Mouse (Mus musculus) forebrain, embryonic 16.5 days (tissue): Measurements from ENCODE around the gene Gad2. TPM values are rescaled to one million over a fixed set of nuclear protein-coding genes. Genes with fewer than 3 reads are reported as not detected.
"Not testable (repeated sequence)": the region's sequence is repeated elsewhere in the genome, so short reads cannot be mapped to it uniquely, and the experiment has no call there.

Experiments
- ATAC-seq: fragments of 200-750 bp; cut with Nextera tagmentation; 2 replicates; pipeline ENCODE4 v1.8.0; 2017; ENCODE audit warnings: mild to moderate bottlenecking, moderate library complexity
- H3K27ac ChIP-seq: fragments of 300-500 bp; sonication (generic); 2 replicates; pipeline ENCODE4 v1.5.1; 2014; ENCODE audit warnings: low read length, control low read depth
- H3K27me3 ChIP-seq: fragments of 300-500 bp; sonication (generic); replicated peaks from 2 replicates; pipeline ENCODE4 v1.6.1; 2014; ENCODE audit warnings: low read length; ENCODE audit not compliant: control insufficient read depth, insufficient read depth
- H3K36me3 ChIP-seq: fragments of 300-500 bp; sonication (generic); 2 replicates; pipeline ENCODE4 v1.6.1; 2014; ENCODE audit not compliant: control insufficient read depth, insufficient read depth
- H3K4me1 ChIP-seq: fragments of 300-500 bp; sonication (generic); replicated peaks from 2 replicates; pipeline ENCODE4 v1.6.1; 2014; ENCODE audit warnings: low read length; ENCODE audit not compliant: control insufficient read depth, insufficient read depth
- H3K4me2 ChIP-seq: fragments of 300-500 bp; sonication (generic); 2 replicates; pipeline ENCODE4 v1.6.1; 2014; ENCODE audit warnings: mild to moderate bottlenecking, low read length, control low read depth
- H3K4me3 ChIP-seq: fragments of 300-500 bp; sonication (generic); replicated peaks from 2 replicates; pipeline ENCODE4 v1.5.1; 2014; ENCODE audit warnings: mild to moderate bottlenecking, low read length, control low read depth
- H3K9ac ChIP-seq: fragments of 300-500 bp; sonication (generic); replicated peaks from 2 replicates; pipeline ENCODE4 v1.6.1; 2014; ENCODE audit warnings: low read depth, low read length, control low read depth
- H3K9me3 ChIP-seq: fragments of 300-500 bp; sonication (generic); 2 replicates; pipeline ENCODE4 v1.6.1; 2016; ENCODE audit warnings: low read length; ENCODE audit not compliant: control insufficient read depth
- whole genome bisulfite sequencing: fragments of 180-500 bp; shearing (Covaris S2); extraction: QIAGEN DNeasy Blood & Tissue Kit; methylation state at CpG from one replicate; pipeline ENCODE4 v1.1.7; 2014; 5-methylcytosine and 5-hydroxymethylcytosine counted together
- polyA plus RNA-seq: library from polyadenylated mRNA; unstranded; fragments of >200 nt; fragmentation: Nextera tagmentation; extraction: Ambion mirVana; gene quantifications from 2 replicates; pipeline ENCODE4 v1.2.1, GENCODE M21; 2015

Gene Gad2
- polyA plus RNA-seq: 64.7 and 74.4 TPM in 2 replicates

DNA sequence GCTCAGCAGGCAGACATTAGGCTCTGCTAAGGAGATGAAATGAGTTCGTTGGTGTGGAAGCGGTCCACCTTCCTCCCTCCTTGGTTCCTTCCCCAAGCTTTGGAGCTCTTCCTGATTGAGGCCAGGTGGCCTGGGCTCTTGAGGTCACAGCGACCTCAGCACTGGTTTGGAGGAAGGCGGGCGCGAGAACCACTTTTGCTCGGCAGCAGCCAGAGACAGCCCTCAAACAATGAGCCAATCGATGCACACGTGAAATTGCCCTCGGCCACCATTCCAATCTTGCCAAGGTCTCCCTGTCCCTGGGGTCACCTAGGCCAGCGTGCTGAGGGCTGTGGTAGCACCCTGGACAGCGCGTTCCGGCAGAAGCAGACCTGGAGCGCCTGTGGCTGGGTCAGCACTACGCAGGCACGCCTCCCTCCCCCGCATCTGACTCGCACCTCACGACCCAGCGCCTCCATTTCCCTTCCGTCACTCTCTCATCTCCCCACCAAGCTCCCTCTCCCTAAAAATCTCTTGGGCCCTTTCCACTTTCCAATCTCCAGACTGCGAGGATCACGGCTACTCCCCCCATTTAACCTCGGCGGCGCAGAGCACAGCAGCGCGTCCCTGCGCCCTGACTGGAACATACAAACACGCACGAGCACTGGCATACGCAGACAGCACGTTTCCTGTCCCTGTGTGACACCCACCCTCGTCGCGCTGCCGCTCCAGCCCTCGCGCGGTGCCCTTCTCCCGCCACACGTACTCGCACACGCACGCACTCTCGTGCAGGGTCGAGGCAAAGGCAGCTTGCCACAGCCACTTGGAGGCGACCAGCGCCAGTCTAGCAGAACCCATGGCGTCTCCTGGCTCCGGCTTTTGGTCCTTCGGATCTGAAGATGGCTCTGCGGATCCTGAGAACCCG is at the start of gene Gad2:
Gene Gad2, plus strand, starts transcription at position 378 of the 904 bp plus-strand sequence.
- Histone ChIP-seq H3K4me3 (peak within 1 kb of the TSS; percentile 50), H3K4me2 (peak within 1 kb of the TSS; percentile 62), H3K36me3 (no peaks in the 10 kb centered on the region), H3K9me3 (no peaks in the 10 kb centered on the region), H3K27ac (peak within 1 kb of the TSS; percentile 97), H3K27me3 (peaks cover 21% of the 10 kb centered on the region), H3K4me1 (peaks cover 50% of the 10 kb centered on the region), H3K9ac (peak within 1 kb of the TSS; percentile 79)
- ATAC-seq: peak; percentile 61
- WGBS: under 1% methylated on average over 54 of the region's 55 CpGs

DNA sequence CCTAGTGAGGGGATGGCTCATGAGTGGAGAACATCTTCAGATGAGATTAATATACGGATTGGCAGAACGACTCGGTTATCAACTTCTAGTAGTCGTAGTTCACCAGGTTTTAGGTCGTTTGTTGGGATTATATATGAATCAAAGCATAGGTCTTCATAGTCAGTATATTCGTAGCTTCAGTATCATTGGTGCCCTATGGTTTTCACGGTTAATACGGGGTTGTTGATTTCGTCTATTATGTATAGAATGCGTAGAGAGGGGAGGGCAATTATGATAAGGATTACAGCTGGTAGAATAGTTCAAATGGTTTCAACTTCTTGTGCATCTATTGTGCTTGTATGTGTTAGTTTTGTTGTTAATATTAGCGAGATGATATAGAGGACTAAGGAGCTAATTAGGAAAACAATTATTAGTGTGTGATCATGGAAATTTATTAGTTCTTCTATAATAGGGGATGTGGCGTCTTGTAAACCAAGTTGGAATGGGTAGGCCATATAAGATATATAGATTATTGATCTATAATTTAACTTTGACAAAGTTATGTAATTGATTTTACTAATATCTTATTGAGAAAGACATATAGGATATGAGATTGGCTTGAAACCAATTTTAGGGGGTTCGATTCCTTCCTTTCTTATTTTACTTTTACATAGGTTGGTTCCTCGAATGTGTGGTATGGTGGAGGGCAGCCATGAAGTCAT is 34.4 kb upstream of the Gad2 start:
- ATAC-seq: peak; percentile 77
- H3K4me1 ChIP-seq, H3K36me3 ChIP-seq, H3K27me3 ChIP-seq, H3K27ac ChIP-seq, H3K9me3 ChIP-seq, H3K4me2 ChIP-seq, H3K4me3 ChIP-seq, H3K9ac ChIP-seq: not testable (repeated sequence)
- WGBS: 90% methylated on average over 14 of the region's 14 CpGs

DNA sequence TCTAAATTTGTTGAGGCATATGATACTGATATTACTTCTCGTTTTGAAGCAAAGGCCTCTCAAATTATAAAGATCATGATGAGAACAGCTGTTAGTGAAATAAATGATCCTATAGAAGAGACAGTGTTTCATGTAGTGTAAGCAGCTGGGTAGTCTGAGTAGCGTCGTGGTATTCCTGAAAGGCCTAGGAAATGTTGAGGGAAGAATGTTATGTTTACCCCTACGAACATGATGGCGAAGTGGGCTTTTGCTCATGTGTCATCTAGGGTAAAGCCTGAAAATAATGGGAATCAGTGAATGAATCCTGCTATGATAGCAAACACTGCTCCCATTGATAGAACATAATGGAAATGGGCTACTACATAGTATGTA is 33.8 kb upstream of the Gad2 start:
- not testable (repeated sequence) for H3K9me3 ChIP-seq, H3K4me2 ChIP-seq, H3K4me1 ChIP-seq, H3K9ac ChIP-seq, H3K4me3 ChIP-seq, H3K36me3 ChIP-seq, H3K27me3 ChIP-seq, H3K27ac ChIP-seq
- WGBS: 90% methylated on average over 5 of the region's 5 CpGs
- peak; percentile 42 for ATAC-seq

DNA sequence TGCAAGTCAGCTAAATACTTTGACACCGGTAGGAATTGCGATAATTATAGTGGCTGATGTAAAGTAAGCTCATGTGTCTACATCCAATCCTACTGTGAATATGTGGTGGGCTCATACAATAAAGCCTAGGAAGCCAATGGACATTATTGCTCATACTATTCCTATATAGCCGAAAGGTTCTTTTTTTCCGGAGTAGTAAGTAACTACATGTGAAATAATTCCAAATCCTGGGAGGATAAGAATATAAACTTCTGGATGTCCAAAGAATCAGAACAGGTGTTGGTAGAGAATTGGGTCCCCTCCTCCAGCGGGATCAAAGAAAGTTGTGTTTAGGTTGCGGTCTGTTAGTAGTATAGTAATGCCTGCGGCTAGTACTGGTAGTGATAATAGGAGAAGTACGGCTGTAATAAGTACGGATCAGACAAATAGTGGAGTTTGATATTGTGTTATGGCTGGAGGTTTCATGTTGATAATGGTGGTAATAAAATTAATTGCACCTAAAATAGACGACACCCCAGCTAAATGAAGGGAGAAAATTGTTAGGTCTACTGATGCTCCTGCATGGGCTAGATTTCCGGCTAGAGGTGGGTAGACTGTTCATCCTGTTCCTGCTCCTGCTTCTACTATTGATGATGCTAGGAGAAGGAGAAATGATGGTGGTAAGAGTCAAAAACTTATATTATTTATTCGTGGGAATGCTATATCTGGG is 33.2 kb upstream of the Gad2 start:
- not testable (repeated sequence) for H3K36me3 ChIP-seq, H3K4me2 ChIP-seq, H3K9ac ChIP-seq, H3K9me3 ChIP-seq, H3K27ac ChIP-seq, H3K27me3 ChIP-seq, H3K4me1 ChIP-seq, H3K4me3 ChIP-seq
- peak; percentile 92 for ATAC-seq
- WGBS: 74% methylated on average over 11 of the region's 12 CpGs

DNA sequence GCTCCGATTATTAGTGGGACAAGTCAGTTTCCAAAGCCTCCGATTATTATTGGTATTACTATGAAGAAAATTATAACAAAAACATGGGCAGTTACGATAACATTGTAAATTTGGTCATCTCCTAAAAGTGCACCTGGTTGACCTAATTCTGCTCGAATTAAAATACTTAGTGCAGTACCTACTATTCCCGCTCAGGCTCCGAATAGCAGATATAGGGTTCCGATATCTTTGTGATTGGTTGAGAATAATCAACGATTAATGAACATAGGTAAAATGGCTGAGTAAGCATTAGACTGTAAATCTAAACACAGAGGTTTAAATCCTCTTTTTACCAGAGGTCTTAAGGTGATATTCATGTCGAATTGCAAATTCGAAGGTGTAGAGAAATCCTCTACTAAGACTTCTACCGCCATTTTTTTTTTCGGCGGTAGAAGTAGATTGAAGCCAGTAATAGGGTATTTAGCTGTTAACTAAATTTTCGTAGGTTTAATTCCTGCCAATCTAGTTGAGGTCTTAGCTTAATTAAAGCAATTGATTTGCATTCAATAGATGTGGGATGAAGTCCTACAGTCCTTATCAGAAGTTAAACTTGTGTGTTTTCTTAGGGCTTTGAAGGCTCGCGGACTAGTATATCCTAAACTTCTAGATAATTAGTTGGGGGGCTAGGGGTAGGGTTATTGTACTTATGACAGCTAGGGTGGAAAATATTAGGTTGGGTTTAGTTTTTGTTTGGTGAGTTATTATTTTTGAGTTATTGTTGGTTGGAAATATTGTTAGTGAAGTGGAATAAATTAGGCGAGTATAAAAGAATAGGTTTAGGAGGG is 32.4 kb upstream of the Gad2 start:
- H3K9me3 ChIP-seq, H3K4me1 ChIP-seq, H3K4me2 ChIP-seq, H3K27ac ChIP-seq, H3K9ac ChIP-seq, H3K36me3 ChIP-seq, H3K4me3 ChIP-seq, H3K27me3 ChIP-seq: not testable (repeated sequence)
- ATAC-seq: peak; percentile 86
- WGBS: 91% methylated on average over 16 of the region's 17 CpGs

DNA sequence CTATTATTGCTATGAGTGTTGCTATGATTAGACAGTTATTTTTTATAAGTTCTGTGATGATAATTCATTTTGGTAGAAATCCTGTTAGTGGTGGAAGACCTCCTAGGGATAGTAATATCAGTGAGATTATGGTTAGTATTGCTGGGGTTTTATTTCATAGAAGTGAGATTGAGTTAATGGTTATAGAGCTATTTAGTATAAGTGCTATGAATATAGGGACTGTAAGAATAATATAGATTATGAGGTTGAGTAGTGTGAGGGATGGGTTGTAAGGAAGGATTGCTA is 31.9 kb upstream of the Gad2 start:
- H3K9me3 ChIP-seq: no peaks in the 10 kb centered on the region
- no peaks in the 10 kb centered on the region for H3K27me3 ChIP-seq
- ATAC-seq: no peak
- no peaks in the 10 kb centered on the region for H3K36me3 ChIP-seq
- no peaks in the 10 kb centered on the region for H3K4me1 ChIP-seq
- no peak overlapping the region for H3K4me2 ChIP-seq
- no peak overlapping the region for H3K4me3 ChIP-seq
- H3K27ac ChIP-seq: no peak overlapping the region
- no peak overlapping the region for H3K9ac ChIP-seq

DNA sequence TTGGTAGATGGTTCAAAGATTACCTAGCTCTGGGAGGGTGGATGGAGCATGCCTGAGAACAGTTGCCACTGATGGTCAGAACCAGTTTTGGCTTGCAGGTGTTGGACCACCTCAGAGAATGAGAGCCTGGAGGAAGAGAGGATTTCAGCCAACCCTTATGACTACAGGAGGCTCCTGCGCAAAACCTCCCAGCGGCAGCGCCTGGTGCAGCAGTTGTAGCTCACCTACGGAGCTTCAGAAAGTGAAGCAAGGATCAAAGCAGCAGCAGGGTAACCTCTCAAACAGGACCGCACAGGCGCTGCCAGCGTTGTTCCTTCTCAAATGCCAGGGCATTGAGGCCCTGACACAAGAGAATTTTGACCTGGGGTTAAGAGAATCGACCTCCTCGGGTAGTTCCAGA is 4.1 kb upstream of the Gad2 start:
- 10% methylated on average over 9 of the region's 9 CpGs for WGBS
- Histone ChIP-seq H3K4me3 (no peak overlapping the region), H3K27me3 (peaks cover 15% of the 10 kb centered on the region), H3K27ac (no peak overlapping the region), H3K9me3 (no peaks in the 10 kb centered on the region), H3K4me1 (peaks cover 36% of the 10 kb centered on the region), H3K9ac (no peak overlapping the region), H3K4me2 (no peak overlapping the region), H3K36me3 (no peaks in the 10 kb centered on the region)
- no peak for ATAC-seq

DNA sequence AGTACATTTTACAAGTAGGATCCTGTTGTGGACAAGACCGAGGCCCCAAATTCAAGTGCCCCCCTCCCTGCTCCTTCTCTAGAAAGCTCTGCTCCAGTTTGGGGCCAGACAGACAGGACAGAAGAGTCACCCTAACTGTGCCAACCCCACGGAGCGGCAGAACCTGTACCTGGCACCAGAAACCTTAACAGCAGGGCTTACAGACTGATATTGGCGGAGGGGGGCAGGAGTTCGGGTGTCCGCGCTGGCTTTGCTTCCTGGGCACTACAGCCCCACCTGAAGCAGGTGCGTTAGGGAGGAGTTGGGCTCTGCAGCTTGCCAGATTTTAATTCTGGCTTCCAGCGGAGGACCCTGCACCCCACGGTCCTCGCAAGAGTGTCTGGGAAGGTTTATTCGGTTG is 2.6 kb upstream of the Gad2 start:
- no peak for ATAC-seq

DNA sequence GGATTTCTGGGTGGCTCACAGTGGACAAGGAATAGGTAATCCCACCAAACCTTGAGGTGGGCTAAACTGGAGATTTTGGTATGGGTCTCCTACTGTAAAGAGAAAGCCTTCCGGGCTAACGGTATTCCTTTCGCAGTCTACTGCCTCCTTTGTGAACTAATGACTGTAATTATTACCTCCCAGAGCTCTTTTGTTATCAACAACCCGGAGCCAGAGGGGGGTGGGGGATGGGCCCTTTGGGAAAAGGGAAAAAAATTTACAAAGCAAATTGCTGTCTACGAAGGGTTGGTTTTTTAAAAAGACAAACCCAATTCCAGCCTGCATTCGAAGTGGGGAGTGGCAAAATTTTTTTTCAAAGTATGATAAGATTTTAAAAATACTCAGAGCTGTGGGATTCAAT is 2.0 kb upstream of the Gad2 start:
- H3K27ac ChIP-seq: peak overlapping the region; percentile 97
- peaks cover 22% of the 10 kb centered on the region for H3K27me3 ChIP-seq
- 0% methylated on average over 6 of the region's 6 CpGs for WGBS
- H3K4me1 ChIP-seq: peaks cover 50% of the 10 kb centered on the region
- peak overlapping the region; percentile 48 for H3K9ac ChIP-seq
- peak overlapping the region; percentile 62 for H3K4me2 ChIP-seq
- peak overlapping the region; percentile 29 for H3K4me3 ChIP-seq
- ATAC-seq: peak; percentile 45
- no peaks in the 10 kb centered on the region for H3K9me3 ChIP-seq
- no peaks in the 10 kb centered on the region for H3K36me3 ChIP-seq

More for the DNA sequence above, 2.6 kb upstream of the Gad2 start:
- Histone ChIP-seq H3K9me3 (no peaks in the 10 kb centered on the region), H3K4me2 (peak overlapping the region; percentile 62), H3K4me1 (peaks cover 48% of the 10 kb centered on the region), H3K27ac (peak overlapping the region; percentile 97), H3K27me3 (peaks cover 20% of the 10 kb centered on the region), H3K9ac (peak overlapping the region; percentile 48), H3K4me3 (peak overlapping the region; percentile 29), H3K36me3 (no peaks in the 10 kb centered on the region)
- WGBS: 2% methylated on average over 12 of the region's 12 CpGs
